ENCODE assay signal across 15 mouse cellular contexts in genomic region chr11:86573646-86574231, GRCm38 (mm10). TPM values are rescaled to one million over a fixed set of nuclear protein-coding genes. Genes with fewer than 3 reads are reported as not detected.
DNase-seq lines count a peak whose midpoint lies in the region; ATAC-seq and TF ChIP-seq lines count a peak whose summit lies in the region.
"Had no signal": no experiment of that assay in that cellular context is flagged by ENCODE, and none has a peak within 500 bp of the region (broad histone marks: within the 10 kb centered on the region; RNA-seq: fewer than 3 reads in every experiment).

No protein-coding gene starts in this region.

- H3K36me3 ChIP-seq in intestine, postnatal 0 days (ENCODE audit: control insufficient read depth, insufficient read depth), result no peaks in the 10 kb centered on the region
- H3K36me3 ChIP-seq in intestine, embryonic 16.5 days (ENCODE audit: control insufficient read depth, insufficient read depth, low read length), result no peaks in the 10 kb centered on the region
- no peaks in the 10 kb centered on the region for H3K36me3 ChIP-seq in spleen, adult 2 months (ENCODE audit: control insufficient read depth, insufficient read depth, low read length)
- H3K36me3 ChIP-seq: forebrain, embryonic 15.5 days had no signal

- H3K27ac ChIP-seq in intestine, postnatal 0 days (ENCODE audit: low read depth, low read length), result peak overlapping the region; percentile 58; the same call in 1 of the 2 replicates
- H3K27ac ChIP-seq in intestine, embryonic 16.5 days (ENCODE audit: low read length), result no peak overlapping the region
- H3K27ac ChIP-seq in spleen, adult 2 months (ENCODE audit: insufficient read depth, low read length), result peak overlapping the region; percentile 32; the same call in 1 of the 2 replicates
- H3K27ac ChIP-seq: forebrain, embryonic 15.5 days had no signal

- TF ChIP-seq CTCF in intestine, postnatal 0 days (IDR thresholded peaks at IDR 0.05; ENCODE audit: low read depth), result no peak
- TF ChIP-seq CTCF in spleen, adult 2 months (IDR thresholded peaks at IDR 0.05; ENCODE audit: extremely low read depth, insufficient read depth, insufficient read length, insufficient replicate concordance), result no peak

- no peak for DNase-seq in spleen, adult 2 months (ENCODE audit: low read depth in 1 of 2, low spot score in 2 of 2)
- no peak for DNase-seq in spleen, postnatal 10 days (ENCODE audit: low spot score in 2 of 2)
- peak; percentile 39 to 88 for DNase-seq in kidney, postnatal 25 days
- DNase-seq in thymus, postnatal 4 days, result peak; percentile 62
- no peak for DNase-seq in neural tube, embryonic 10.5 days (ENCODE audit: extremely low spot score, low spot score)
- DNase-seq in testis, postnatal 10 days (ENCODE audit: low spot score), result no peak
- DNase-seq: adrenal gland, postnatal 14 days; B cell, adult 2 months; cerebellum, adult 9-10 months had no signal

- H3K27me3 ChIP-seq in intestine, postnatal 0 days (replicated peaks; ENCODE audit: control insufficient read depth, insufficient read depth, low read length), result no peaks in the 10 kb centered on the region
- H3K27me3 ChIP-seq in intestine, embryonic 16.5 days (replicated peaks; ENCODE audit: control insufficient read depth, insufficient read depth, low read length), result no peaks in the 10 kb centered on the region
- H3K27me3 ChIP-seq in spleen, adult 2 months (ENCODE audit: control insufficient read depth, insufficient read depth, low read length), result no peaks in the 10 kb centered on the region
- H3K27me3 ChIP-seq: forebrain, embryonic 15.5 days; megakaryocyte, embryonic 14.5 days had no signal

- TF ChIP-seq POLR2A in spleen, adult 2 months (IDR thresholded peaks at IDR 0.05; ENCODE audit: low read depth, low read length), result no peak

- H3K4me1 ChIP-seq in intestine, postnatal 0 days (replicated peaks; ENCODE audit: control insufficient read depth, insufficient read depth, low read length), result no peaks in the 10 kb centered on the region; the same call in 1 of the 2 replicates
- H3K4me1 ChIP-seq in intestine, embryonic 16.5 days (ENCODE audit: control insufficient read depth, insufficient read depth, low read length), result peaks cover 39% of the 10 kb centered on the region
- peaks cover 21% of the 10 kb centered on the region; the same call in 1 of the 2 replicates for H3K4me1 ChIP-seq in spleen, adult 2 months (ENCODE audit: control insufficient read depth, insufficient read depth, insufficient read length)

- ATAC-seq in intestine, postnatal 0 days, result no peak
- ATAC-seq in intestine, embryonic 16.5 days, result no peak
- ATAC-seq: forebrain, embryonic 15.5 days; midbrain, embryonic 16.5 days had no signal

- no peaks in the 10 kb centered on the region for H3K9me3 ChIP-seq in intestine, postnatal 0 days (ENCODE audit: control insufficient read depth)
- no peaks in the 10 kb centered on the region for H3K9me3 ChIP-seq in intestine, embryonic 16.5 days (ENCODE audit: control insufficient read depth, low read length)
- H3K9me3 ChIP-seq: forebrain, embryonic 15.5 days; megakaryocyte, embryonic 14.5 days had no signal

- H3K4me2 ChIP-seq in intestine, postnatal 0 days (replicated peaks; ENCODE audit: low read depth), result no peak overlapping the region
- H3K4me2 ChIP-seq in intestine, embryonic 16.5 days (ENCODE audit: low read depth, low read length), result no peak overlapping the region
- H3K4me2 ChIP-seq: forebrain, embryonic 15.5 days; liver, embryonic 11.5 days had no signal

- H3K4me3 ChIP-seq in intestine, postnatal 0 days (ENCODE audit: low read depth, low read length), result no peak overlapping the region
- H3K4me3 ChIP-seq in intestine, embryonic 16.5 days (ENCODE audit: low read length), result no peak overlapping the region
- no peak overlapping the region for H3K4me3 ChIP-seq in spleen, adult 2 months (ENCODE audit: extremely low read depth, insufficient read depth, insufficient read length)
- H3K4me3 ChIP-seq: forebrain, embryonic 15.5 days; megakaryocyte, embryonic 14.5 days had no signal

- 82% methylated on average over 6 of the region's 6 CpGs for WGBS in intestine, postnatal 0 days
- WGBS in intestine, embryonic 16.5 days, result 85% methylated on average over 6 of the region's 6 CpGs
- 71% methylated on average over 6 of the region's 6 CpGs for WGBS in spleen, adult 2 months

- H3K9ac ChIP-seq in intestine, postnatal 0 days (ENCODE audit: low read depth, low read length), result no peak overlapping the region
- H3K9ac ChIP-seq in intestine, embryonic 16.5 days (ENCODE audit: low read depth, low read length), result no peak overlapping the region
- H3K9ac ChIP-seq: forebrain, embryonic 15.5 days had no signal

RNA-seq across cellular contexts. Expression of gene Tubd1, which starts 28.9 kb away (rescaled TPM):
- polyA plus RNA-seq in intestine, postnatal 0 days (2015; fragmentation: Nextera tagmentation; extraction: Ambion mirVana), result 4.7 and 5.9 TPM in 2 replicates
- 9.3 and 11.4 TPM in 2 replicates for polyA plus RNA-seq in intestine, embryonic 16.5 days (2015; fragmentation: Nextera tagmentation; extraction: Ambion mirVana)
- polyA plus RNA-seq in spleen, adult 2 months (2012; rRNA removed), result 2.1 and 2.2 TPM in 2 replicates

RNA-seq across cellular contexts. Expression of gene Rps6kb1, which starts 29.1 kb away (rescaled TPM):
- 37.9 and 39.9 TPM in 2 replicates for polyA plus RNA-seq in intestine, postnatal 0 days (2015; fragmentation: Nextera tagmentation; extraction: Ambion mirVana)
- polyA plus RNA-seq in intestine, embryonic 16.5 days (2015; fragmentation: Nextera tagmentation; extraction: Ambion mirVana), result 45.2 and 56.8 TPM in 2 replicates
- 5.4 and 5.9 TPM in 2 replicates for polyA plus RNA-seq in spleen, adult 2 months (2012; rRNA removed)

Comparison
In these comparisons a context has a peak if more than half of its experiments do, and no peak if none do; other contexts are left out.
1. DNase-seq: peak in kidney, postnatal 25 days (2 of 2) and thymus, postnatal 4 days (single experiment); none in spleen, adult 2 months (0 of 2), spleen, postnatal 10 days (0 of 2), neural tube, embryonic 10.5 days (single experiment) and testis, postnatal 10 days (single experiment).